Mouse (Mus musculus): ENCODE results near the gene Hebp1. TPM values are rescaled to one million over a fixed set of nuclear protein-coding genes. Genes with fewer than 3 reads are reported as not detected.

The Hebp1 gene
- total and polyA plus RNA-seq, 2 experiments, result 317 to 334 TPM

GRCm38 (mm10) chr6:135138746-135139145 is 59.1 kb downstream of the Hebp1 start:
- H3K4me3 ChIP-seq (ENCODE audit: insufficient read depth, low read depth, low read length), result no peak overlapping the region
- no peaks in the 10 kb centered on the region for H3K4me1 ChIP-seq (ENCODE audit: control insufficient read depth, insufficient read depth, low read length)
- WGBS, result 93% methylated on average over 14 of the region's 14 CpGs
- H3K27ac ChIP-seq (replicated peaks; ENCODE audit: insufficient read depth, low read depth, low read length), result no peak overlapping the region
- no peaks in the 10 kb centered on the region for H3K79me2 ChIP-seq (ENCODE audit: control insufficient read depth, insufficient read depth, low read length)
- H3K9ac ChIP-seq (ENCODE audit: low read depth, low read length), result no peak overlapping the region
- H3K36me3 ChIP-seq (ENCODE audit: control insufficient read depth, insufficient read depth, low read length), result peaks cover 54% of the 10 kb centered on the region
- no peaks in the 10 kb centered on the region for H3K27me3 ChIP-seq (ENCODE audit: control insufficient read depth, insufficient read depth, low read length)
- TF ChIP-seq POLR2A (IDR thresholded peaks at IDR 0.05; ENCODE audit: extremely low read depth, insufficient read depth, low read length) (no peak), CTCF (IDR thresholded peaks at IDR 0.05; ENCODE audit: low read depth, low read length) (no peak)
- DNase-seq (ENCODE audit: extremely low read depth, low read depth, low spot score), result no peak

GRCm38 (mm10) chr6:135138207-135138606 is 59.6 kb downstream of the Hebp1 start:
- H3K36me3 ChIP-seq (ENCODE audit: control insufficient read depth, insufficient read depth, low read length), result peaks cover 50% of the 10 kb centered on the region
- H3K9ac ChIP-seq (ENCODE audit: low read depth, low read length), result no peak overlapping the region
- WGBS, result 86% methylated on average over 7 of the region's 7 CpGs
- TF ChIP-seq POLR2A (IDR thresholded peaks at IDR 0.05; ENCODE audit: extremely low read depth, insufficient read depth, low read length), result no peak
- no peak for TF ChIP-seq CTCF (IDR thresholded peaks at IDR 0.05; ENCODE audit: low read depth, low read length)
- H3K27me3 ChIP-seq (ENCODE audit: control insufficient read depth, insufficient read depth, low read length), result no peaks in the 10 kb centered on the region
- H3K79me2 ChIP-seq (ENCODE audit: control insufficient read depth, insufficient read depth, low read length), result no peaks in the 10 kb centered on the region
- DNase-seq (ENCODE audit: extremely low read depth, low read depth, low spot score), result no peak
- H3K4me3 ChIP-seq (ENCODE audit: insufficient read depth, low read depth, low read length), result no peak overlapping the region
- no peak overlapping the region for H3K27ac ChIP-seq (replicated peaks; ENCODE audit: insufficient read depth, low read depth, low read length)
- no peaks in the 10 kb centered on the region for H3K4me1 ChIP-seq (ENCODE audit: control insufficient read depth, insufficient read depth, low read length)

GRCm38 (mm10) chr6:135137736-135138135 is 60.1 kb downstream of the Hebp1 start:
- Histone ChIP-seq H3K27ac (replicated peaks; ENCODE audit: insufficient read depth, low read depth, low read length) (no peak overlapping the region), H3K27me3 (ENCODE audit: control insufficient read depth, insufficient read depth, low read length) (no peaks in the 10 kb centered on the region), H3K36me3 (ENCODE audit: control insufficient read depth, insufficient read depth, low read length) (peaks cover 50% of the 10 kb centered on the region)

DNA sequence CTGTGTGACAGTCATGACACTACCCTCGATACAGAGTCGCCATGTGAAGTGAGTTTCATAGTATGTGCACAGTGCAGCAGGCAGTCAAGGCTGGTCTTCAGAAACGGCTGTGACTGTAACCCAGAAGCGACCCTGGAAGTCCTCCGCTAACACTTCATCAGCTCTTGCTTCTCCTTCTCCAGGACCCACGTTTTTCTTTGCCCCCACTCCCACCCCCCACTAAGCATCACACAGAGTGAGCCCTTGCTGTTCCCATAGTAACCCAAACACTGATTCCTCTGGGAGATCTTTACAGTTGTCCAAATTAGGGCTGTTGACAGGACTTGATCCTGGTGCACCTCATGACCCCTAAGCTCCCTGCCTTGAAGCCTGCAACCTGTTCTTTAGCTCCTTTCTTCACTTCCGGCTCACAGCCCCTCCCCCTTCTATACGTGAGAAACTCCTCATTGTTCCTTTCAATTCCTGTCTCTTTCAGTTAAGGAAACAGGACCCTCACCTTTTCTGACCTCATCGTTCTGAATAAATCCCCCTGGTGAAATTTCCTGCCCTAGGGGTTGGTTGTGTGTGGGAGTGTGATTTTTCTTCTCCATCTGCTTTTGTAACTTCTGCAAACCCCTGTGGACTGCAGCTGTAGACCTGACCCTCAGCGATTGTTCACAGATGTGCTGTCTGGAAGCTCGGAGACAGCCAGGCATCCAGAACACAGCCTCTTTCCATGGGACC is 61.2 kb downstream of the Hebp1 start:
- no peak overlapping the region for H3K27ac ChIP-seq (replicated peaks; ENCODE audit: insufficient read depth, low read depth, low read length)
- H3K36me3 ChIP-seq (ENCODE audit: control insufficient read depth, insufficient read depth, low read length), result peaks cover 47% of the 10 kb centered on the region
- no peak overlapping the region for H3K4me3 ChIP-seq (ENCODE audit: insufficient read depth, low read depth, low read length)
- 69% methylated on average over 11 of the region's 11 CpGs for WGBS
- TF ChIP-seq POLR2A (IDR thresholded peaks at IDR 0.05; ENCODE audit: extremely low read depth, insufficient read depth, low read length) (no peak), CTCF (IDR thresholded peaks at IDR 0.05; ENCODE audit: low read depth, low read length) (no peak)
- no peaks in the 10 kb centered on the region for H3K27me3 ChIP-seq (ENCODE audit: control insufficient read depth, insufficient read depth, low read length)
- no peak overlapping the region for H3K9ac ChIP-seq (ENCODE audit: low read depth, low read length)
- H3K4me1 ChIP-seq (ENCODE audit: control insufficient read depth, insufficient read depth, low read length), result no peaks in the 10 kb centered on the region
- DNase-seq (ENCODE audit: extremely low read depth, low read depth, low spot score), result no peak
- H3K79me2 ChIP-seq (ENCODE audit: control insufficient read depth, insufficient read depth, low read length), result no peaks in the 10 kb centered on the region

More at GRCm38 (mm10) chr6:135137736-135138135, 60.1 kb downstream of the Hebp1 start:
- no peak for DNase-seq (ENCODE audit: extremely low read depth, low read depth, low spot score)
- TF ChIP-seq CTCF (IDR thresholded peaks at IDR 0.05; ENCODE audit: low read depth, low read length), result no peak
- no peak for TF ChIP-seq POLR2A (IDR thresholded peaks at IDR 0.05; ENCODE audit: extremely low read depth, insufficient read depth, low read length)
- Histone ChIP-seq H3K79me2 (ENCODE audit: control insufficient read depth, insufficient read depth, low read length) (no peaks in the 10 kb centered on the region), H3K4me3 (ENCODE audit: insufficient read depth, low read depth, low read length) (no peak overlapping the region), H3K9ac (ENCODE audit: low read depth, low read length) (no peak overlapping the region), H3K4me1 (ENCODE audit: control insufficient read depth, insufficient read depth, low read length) (no peaks in the 10 kb centered on the region)
- 77% methylated on average over 9 of the region's 9 CpGs for WGBS

- peaks cover 41% of the 10 kb centered on the region for H3K36me3 ChIP-seq (ENCODE audit: control insufficient read depth, insufficient read depth, low read length)
- H3K4me3 ChIP-seq (ENCODE audit: insufficient read depth, low read depth, low read length), result no peak overlapping the region
- DNase-seq (ENCODE audit: extremely low read depth, low read depth, low spot score), result no peak
- no peaks in the 10 kb centered on the region for H3K4me1 ChIP-seq (ENCODE audit: control insufficient read depth, insufficient read depth, low read length)
- TF ChIP-seq POLR2A (IDR thresholded peaks at IDR 0.05; ENCODE audit: extremely low read depth, insufficient read depth, low read length) (no peak), CTCF (IDR thresholded peaks at IDR 0.05; ENCODE audit: low read depth, low read length) (no peak)
- no peaks in the 10 kb centered on the region for H3K27me3 ChIP-seq (ENCODE audit: control insufficient read depth, insufficient read depth, low read length)
- no peak overlapping the region for H3K27ac ChIP-seq (replicated peaks; ENCODE audit: insufficient read depth, low read depth, low read length)
- H3K79me2 ChIP-seq (ENCODE audit: control insufficient read depth, insufficient read depth, low read length), result no peaks in the 10 kb centered on the region
- no peak overlapping the region for H3K9ac ChIP-seq (ENCODE audit: low read depth, low read length)
- WGBS, result 85% methylated on average over 4 of the region's 4 CpGs
Measured at GRCm38 (mm10) chr6:135135735-135136134, 62.1 kb downstream of the Hebp1 start.

- 94% methylated on average over 9 of the region's 9 CpGs for WGBS
- H3K36me3 ChIP-seq (ENCODE audit: control insufficient read depth, insufficient read depth, low read length), result peaks cover 21% of the 10 kb centered on the region
- no peak for TF ChIP-seq POLR2A (IDR thresholded peaks at IDR 0.05; ENCODE audit: extremely low read depth, insufficient read depth, low read length)
- TF ChIP-seq CTCF (IDR thresholded peaks at IDR 0.05; ENCODE audit: low read depth, low read length), result no peak
Measured at GRCm38 (mm10) chr6:135133486-135133885, 64.3 kb downstream of the Hebp1 start.

More at GRCm38 (mm10) chr6:135133486-135133885, 64.3 kb downstream of the Hebp1 start:
- Histone ChIP-seq H3K9ac (ENCODE audit: low read depth, low read length) (no peak overlapping the region), H3K4me3 (ENCODE audit: insufficient read depth, low read depth, low read length) (no peak overlapping the region), H3K4me1 (ENCODE audit: control insufficient read depth, insufficient read depth, low read length) (no peaks in the 10 kb centered on the region), H3K27ac (replicated peaks; ENCODE audit: insufficient read depth, low read depth, low read length) (no peak overlapping the region), H3K27me3 (ENCODE audit: control insufficient read depth, insufficient read depth, low read length) (no peaks in the 10 kb centered on the region), H3K79me2 (ENCODE audit: control insufficient read depth, insufficient read depth, low read length) (no peaks in the 10 kb centered on the region)
- DNase-seq (ENCODE audit: extremely low read depth, low read depth, low spot score), result no peak
